Mouse (Mus musculus) bone marrow, adult 2 months (tissue): Measurements from ENCODE around the gene Sirt6.
"Not testable (repeated sequence)": the region's sequence is repeated elsewhere in the genome, so short reads cannot be mapped to it uniquely, and the experiment has no call there.

Experiments
- CTCF ChIP-seq: fragments of 200-500 bp; IDR thresholded peaks from 2 replicates; pipeline ENCODE4 v1.5.1; 2011; ENCODE audit warnings: low read length, control low read depth; ENCODE audit not compliant: control insufficient read depth, insufficient read depth
- POLR2A ChIP-seq: fragments of 200-500 bp; IDR thresholded peaks from 2 replicates; pipeline ENCODE4 v1.6.1; 2011; ENCODE audit warnings: low read depth, mild to moderate bottlenecking, control low read depth, low read length, borderline replicate concordance; ENCODE audit not compliant: control insufficient read depth

DNA sequence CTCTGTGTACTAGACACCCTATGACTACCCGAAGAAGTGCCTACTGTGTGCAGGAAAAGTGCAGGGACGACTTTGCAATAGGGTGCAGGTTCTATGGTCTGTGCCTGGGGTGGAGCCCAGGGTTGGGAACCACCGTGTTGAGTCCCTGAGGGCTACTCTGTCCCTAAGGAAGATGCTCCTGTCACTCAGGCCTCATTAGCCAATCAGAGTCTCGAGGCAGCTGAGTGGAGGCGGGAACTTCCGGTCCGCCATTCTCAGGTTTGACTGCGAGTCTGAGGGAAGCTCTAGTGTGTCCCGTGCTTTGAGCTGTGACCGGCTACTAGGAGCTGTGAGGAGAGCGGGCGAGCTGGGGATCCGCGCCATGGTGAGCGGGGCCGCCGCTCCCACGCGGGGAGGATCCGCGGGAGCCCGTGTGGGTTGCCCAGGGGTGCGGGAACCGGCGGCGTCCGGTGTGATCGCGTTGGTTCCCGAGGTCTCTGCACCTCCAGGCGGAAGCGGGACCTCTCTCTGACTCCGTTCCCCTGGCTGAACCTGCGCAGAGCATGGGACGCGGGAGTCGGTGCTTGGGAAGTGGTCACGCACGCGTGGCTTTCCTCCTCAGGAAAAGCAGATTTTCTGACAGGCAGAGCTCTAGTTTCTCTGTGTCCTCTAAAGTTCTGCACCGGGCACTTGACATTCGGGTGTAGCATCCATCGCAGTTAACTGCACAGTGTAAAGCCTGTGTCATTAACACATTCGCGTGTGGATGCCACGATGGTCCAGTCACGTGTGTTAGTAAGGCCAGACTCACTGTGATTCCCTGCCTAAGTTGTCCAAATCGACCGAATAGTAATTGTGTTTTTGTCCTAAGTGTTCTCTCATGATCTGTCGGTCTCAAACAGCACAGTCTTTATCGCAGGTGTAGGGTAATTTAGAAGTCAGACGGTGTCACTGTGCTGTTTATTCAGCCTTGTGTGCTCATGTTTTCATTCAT, 21.5 kb upstream of the Sirt6 start, which contains the start of gene Gm10778:
- TF ChIP-seq CTCF, POLR2A: not testable (repeated sequence)
